Mouse (Mus musculus): Measurements from ENCODE around the gene Pla2g12a. TPM values are rescaled to one million over a fixed set of nuclear protein-coding genes. Genes with fewer than 3 reads are reported as not detected.

The Pla2g12a gene
- polyA plus RNA-seq (2015; fragmentation: Nextera tagmentation; extraction: Ambion mirVana), result 47.5 and 62.4 TPM in 2 replicates

DNA sequence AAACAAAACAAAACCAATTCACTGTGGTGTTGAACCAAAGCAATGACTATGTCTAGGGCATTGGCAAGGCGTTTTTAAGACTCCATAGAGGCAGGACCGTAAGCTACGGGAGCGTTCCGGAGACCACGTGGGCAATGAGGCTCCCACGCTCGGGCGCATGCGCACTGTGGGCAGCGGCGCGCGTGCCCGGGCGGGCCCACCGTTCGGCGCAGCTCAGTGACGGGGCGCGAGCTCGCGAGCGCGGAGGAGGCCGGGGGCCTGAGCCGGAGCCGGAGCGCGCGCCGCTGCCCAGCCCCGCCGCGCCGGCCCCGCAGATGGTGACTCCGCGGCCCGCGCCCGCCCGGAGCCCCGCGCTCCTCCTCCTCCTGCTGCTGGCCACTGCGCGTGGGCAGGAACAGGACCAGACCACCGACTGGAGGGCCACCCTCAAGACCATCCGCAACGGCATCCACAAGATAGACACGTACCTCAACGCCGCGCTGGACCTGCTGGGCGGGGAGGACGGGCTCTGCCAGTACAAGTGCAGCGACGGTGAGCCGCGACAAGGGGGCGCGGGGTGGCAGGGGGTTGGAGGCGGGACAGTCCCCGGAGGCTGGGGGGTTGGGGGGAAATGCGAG, at the start of gene Pla2g12a:
Pla2g12a (plus strand) TSS at position 202 of the 617 bp plus-strand sequence.
- peak within 1 kb of the TSS; percentile 81 for H3K27ac ChIP-seq (ENCODE audit: low read length)
- no peaks in the 10 kb centered on the region for H3K36me3 ChIP-seq (ENCODE audit: control insufficient read depth, insufficient read depth, low read length)
- H3K27me3 ChIP-seq (replicated peaks; ENCODE audit: control insufficient read depth, insufficient read depth, low read length), result no peaks in the 10 kb centered on the region
- H3K4me1 ChIP-seq (ENCODE audit: control insufficient read depth, insufficient read depth, low read length), result peaks cover 4% of the 10 kb centered on the region; the same call in 1 of the 2 replicates
- under 1% methylated on average over 66 of the region's 66 CpGs for WGBS
- no peaks in the 10 kb centered on the region for H3K9me3 ChIP-seq (ENCODE audit: control insufficient read depth, low read length)
- peak within 1 kb of the TSS; percentile 74 for H3K4me3 ChIP-seq (ENCODE audit: low read length)
- H3K4me2 ChIP-seq (ENCODE audit: low read depth, low read length), result peak within 1 kb of the TSS; percentile 87
- peak within 1 kb of the TSS; percentile 84 for H3K9ac ChIP-seq (ENCODE audit: low read depth, low read length)
- ATAC-seq, result peak; percentile 90

DNA sequence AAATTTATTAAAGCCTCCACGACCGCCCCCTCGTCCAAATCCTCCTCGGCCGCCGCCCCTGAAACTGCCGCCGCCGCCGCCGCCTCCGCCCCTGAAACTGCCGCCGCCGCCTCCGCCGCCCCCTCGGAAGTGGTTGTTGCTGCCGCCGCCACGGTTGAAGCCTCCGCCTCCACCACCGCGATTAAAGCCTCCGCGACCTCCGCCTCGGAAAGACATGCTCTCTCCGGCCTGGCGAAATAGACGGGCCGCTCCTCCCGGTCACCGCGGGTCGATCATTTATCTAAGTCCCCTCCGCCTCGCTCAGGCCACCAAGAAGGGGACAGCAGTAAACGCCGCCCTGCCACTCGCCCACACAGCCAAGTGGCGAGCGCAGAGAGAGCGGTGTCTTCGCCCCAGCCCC, 47.8 kb upstream of the Pla2g12a start:
- Histone ChIP-seq H3K4me3 (ENCODE audit: low read length) (peak overlapping the region; percentile 93), H3K27me3 (replicated peaks; ENCODE audit: control insufficient read depth, insufficient read depth, low read length) (no peaks in the 10 kb centered on the region), H3K27ac (ENCODE audit: low read length) (peak overlapping the region; percentile 90), H3K36me3 (ENCODE audit: control insufficient read depth, insufficient read depth, low read length) (0 out of 2 replicates have a peak, but pooled peaks cover 6% of the 10 kb centered on the region), H3K9ac (ENCODE audit: low read depth, low read length) (peak overlapping the region; percentile 90), H3K9me3 (ENCODE audit: control insufficient read depth, low read length) (no peaks in the 10 kb centered on the region), H3K4me2 (ENCODE audit: low read depth, low read length) (peak overlapping the region; percentile 57), H3K4me1 (ENCODE audit: control insufficient read depth, insufficient read depth, low read length) (no peaks in the 10 kb centered on the region; the same call in 1 of the 2 replicates)
- no peak; the same call in 1 of the 2 replicates for ATAC-seq
- under 1% methylated on average over 41 of the region's 45 CpGs for WGBS

DNA sequence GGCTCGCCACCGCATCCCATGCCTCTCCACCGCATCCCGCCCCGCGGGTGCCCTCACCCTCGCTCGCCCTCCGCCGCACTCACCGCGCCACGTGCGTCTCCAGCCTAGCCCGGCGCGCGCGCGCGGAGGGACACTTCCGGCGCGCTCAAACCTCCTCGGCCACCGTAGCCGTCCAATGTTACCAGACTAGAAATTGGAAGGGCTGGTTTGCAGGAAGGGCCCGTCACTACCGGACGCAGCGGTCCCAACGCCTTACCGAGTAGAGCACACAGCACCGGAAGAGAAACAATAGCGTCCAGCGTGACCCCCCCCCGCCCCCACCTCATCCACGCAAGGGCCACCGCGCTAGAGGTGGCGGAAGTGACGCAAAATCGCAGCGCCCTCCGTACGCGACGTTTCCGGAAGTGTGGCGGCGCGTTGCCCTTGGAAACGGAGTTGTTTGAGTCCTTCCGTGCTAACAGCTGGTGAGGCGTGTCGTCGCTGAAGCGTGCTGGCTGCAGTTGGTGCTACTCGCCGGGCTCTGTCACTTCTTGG, 47.3 kb upstream of the Pla2g12a start, which contains the start of gene Gar1:
Gar1 (minus strand) TSS at position 362 of the 534 bp plus-strand sequence.
- H3K36me3 ChIP-seq (ENCODE audit: control insufficient read depth, insufficient read depth, low read length), result 0 out of 2 replicates have a peak, but pooled peaks cover 5% of the 10 kb centered on the region
- H3K9me3 ChIP-seq (ENCODE audit: control insufficient read depth, low read length), result no peaks in the 10 kb centered on the region
- peak within 1 kb of the TSS; percentile 90 for H3K27ac ChIP-seq (ENCODE audit: low read length)
- peak within 1 kb of the TSS; percentile 93 for H3K4me3 ChIP-seq (ENCODE audit: low read length)
- WGBS, result under 1% methylated on average over 60 of the region's 60 CpGs
- H3K4me1 ChIP-seq (ENCODE audit: control insufficient read depth, insufficient read depth, low read length), result no peaks in the 10 kb centered on the region; the same call in 1 of the 2 replicates
- H3K27me3 ChIP-seq (replicated peaks; ENCODE audit: control insufficient read depth, insufficient read depth, low read length), result no peaks in the 10 kb centered on the region
- peak within 1 kb of the TSS; percentile 73 for H3K4me2 ChIP-seq (ENCODE audit: low read depth, low read length)
- peak within 1 kb of the TSS; percentile 90 for H3K9ac ChIP-seq (ENCODE audit: low read depth, low read length)
- peak; percentile 90 for ATAC-seq

DNA sequence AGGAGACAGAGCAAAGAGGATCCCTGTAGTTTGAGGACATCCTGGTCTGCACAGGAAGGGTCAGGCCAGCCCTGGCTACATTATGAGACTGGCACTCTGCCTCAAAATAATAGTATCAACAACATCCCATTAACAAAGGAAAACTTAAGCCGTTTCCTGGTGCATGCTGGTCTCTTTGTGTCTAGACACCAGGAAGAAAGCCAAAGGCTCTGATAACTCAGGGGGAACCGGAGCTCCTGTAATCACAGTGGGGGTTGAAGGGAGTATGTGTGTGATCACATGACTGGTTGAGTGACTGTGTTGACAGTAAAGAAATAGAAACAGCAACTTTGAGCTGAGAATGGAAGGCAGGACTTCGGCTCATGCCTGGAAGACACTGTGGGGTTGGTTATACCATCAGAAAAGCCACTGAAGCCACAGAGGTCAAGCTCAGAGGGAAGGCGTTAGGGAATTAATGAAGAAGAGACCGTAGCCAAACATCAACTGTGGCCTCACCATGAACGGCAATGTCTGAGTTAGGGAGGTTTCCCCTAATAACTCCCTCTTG, 42.9 kb upstream of the Pla2g12a start, which contains the start of gene Cfi:
Cfi (plus strand) TSS at position 497 of the 547 bp plus-strand sequence.
- no peaks in the 10 kb centered on the region for H3K9me3 ChIP-seq (ENCODE audit: control insufficient read depth, low read length)
- peak within 1 kb of the TSS; percentile 40 for H3K4me3 ChIP-seq (ENCODE audit: low read length)

DNA sequence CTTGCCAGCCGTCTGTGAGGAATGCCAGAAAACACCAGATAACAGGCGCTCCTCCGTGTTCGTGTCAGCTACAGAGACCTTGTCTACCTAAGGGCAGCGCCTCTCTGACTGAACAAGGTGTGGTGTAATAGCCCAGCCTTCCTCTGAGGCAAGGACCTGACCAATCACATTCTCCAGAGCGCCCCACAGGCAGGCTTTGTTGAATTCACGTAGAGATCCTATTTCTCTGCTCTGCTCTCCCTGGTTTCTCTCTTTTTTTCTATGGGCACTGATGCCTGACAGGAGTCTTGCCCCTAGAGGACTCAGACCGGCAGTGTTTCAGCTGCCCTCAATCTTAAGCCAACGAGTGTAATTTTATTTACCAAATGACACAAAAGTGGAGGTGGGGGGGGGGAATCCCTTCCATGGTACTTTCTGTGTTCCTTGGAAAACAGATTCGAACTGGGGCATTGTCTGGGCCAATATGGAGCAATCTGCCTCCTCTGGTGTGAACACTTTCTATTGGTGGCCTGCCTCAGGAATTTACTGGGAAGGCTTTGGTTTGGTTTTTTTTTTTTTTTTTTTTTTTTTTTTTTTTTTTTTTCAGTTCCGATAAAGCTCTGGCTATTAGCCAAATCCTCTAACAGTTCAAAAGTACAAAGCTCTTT, 42.2 kb upstream of the Pla2g12a start:
- peak; percentile 87 for ATAC-seq
- H3K9ac ChIP-seq (ENCODE audit: low read depth, low read length), result peak overlapping the region; percentile 17
- 14% methylated on average over 11 of the region's 11 CpGs for WGBS

More for the DNA sequence above, 42.9 kb upstream of the Pla2g12a start, which contains the start of gene Cfi:
- Histone ChIP-seq H3K4me1 (ENCODE audit: control insufficient read depth, insufficient read depth, low read length) (no peaks in the 10 kb centered on the region), H3K4me2 (ENCODE audit: low read depth, low read length) (peak within 1 kb of the TSS; percentile 48), H3K27me3 (replicated peaks; ENCODE audit: control insufficient read depth, insufficient read depth, low read length) (no peaks in the 10 kb centered on the region), H3K36me3 (ENCODE audit: control insufficient read depth, insufficient read depth, low read length) (no peaks in the 10 kb centered on the region), H3K9ac (ENCODE audit: low read depth, low read length) (peak within 1 kb of the TSS; percentile 21), H3K27ac (ENCODE audit: low read length) (peak within 1 kb of the TSS; percentile 89)
- ATAC-seq, result peak; percentile 23
- WGBS, result 55% methylated on average over 6 of the region's 6 CpGs

DNA sequence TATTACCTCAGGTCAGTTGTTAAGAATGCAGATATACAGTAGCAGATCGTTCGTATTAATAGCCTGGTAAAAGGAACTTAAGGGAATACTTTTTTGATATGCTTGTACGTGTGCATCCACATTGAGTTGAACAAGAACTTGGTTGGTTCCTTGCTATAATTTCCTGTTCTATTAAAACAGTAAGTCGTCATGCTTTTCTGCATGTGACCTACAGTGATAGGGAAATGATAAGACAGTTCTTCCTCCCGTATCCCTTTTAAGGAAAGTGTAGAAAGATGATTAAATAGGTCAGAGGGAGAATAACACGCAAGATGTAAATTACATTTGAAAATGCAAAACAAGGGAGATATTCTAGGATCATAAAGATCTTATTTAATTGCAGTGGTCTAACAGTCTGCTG, 41.4 kb upstream of the Pla2g12a start:
- 70% methylated on average over 6 of the region's 6 CpGs for WGBS
- no peaks in the 10 kb centered on the region for H3K4me1 ChIP-seq (ENCODE audit: control insufficient read depth, insufficient read depth, low read length)
- no peak overlapping the region for H3K9ac ChIP-seq (ENCODE audit: low read depth, low read length)
- no peak overlapping the region for H3K27ac ChIP-seq (ENCODE audit: low read length)
- H3K36me3 ChIP-seq (ENCODE audit: control insufficient read depth, insufficient read depth, low read length), result no peaks in the 10 kb centered on the region
- peak overlapping the region; percentile 40 for H3K4me3 ChIP-seq (ENCODE audit: low read length)
- no peaks in the 10 kb centered on the region for H3K9me3 ChIP-seq (ENCODE audit: control insufficient read depth, low read length)
- ATAC-seq, result peak; percentile 21; the same call in 1 of the 2 replicates
- H3K4me2 ChIP-seq (ENCODE audit: low read depth, low read length), result peak overlapping the region; percentile 38; the same call in 1 of the 2 replicates
- H3K27me3 ChIP-seq (replicated peaks; ENCODE audit: control insufficient read depth, insufficient read depth, low read length), result no peaks in the 10 kb centered on the region

More for the DNA sequence above, 42.2 kb upstream of the Pla2g12a start:
- H3K4me1 ChIP-seq (ENCODE audit: control insufficient read depth, insufficient read depth, low read length), result no peaks in the 10 kb centered on the region
- no peaks in the 10 kb centered on the region for H3K9me3 ChIP-seq (ENCODE audit: control insufficient read depth, low read length)
- no peaks in the 10 kb centered on the region for H3K27me3 ChIP-seq (replicated peaks; ENCODE audit: control insufficient read depth, insufficient read depth, low read length)
- H3K4me2 ChIP-seq (ENCODE audit: low read depth, low read length), result peak overlapping the region; percentile 48
- peak overlapping the region; percentile 40 for H3K4me3 ChIP-seq (ENCODE audit: low read length)
- peak overlapping the region; percentile 89 for H3K27ac ChIP-seq (ENCODE audit: low read length)
- no peaks in the 10 kb centered on the region for H3K36me3 ChIP-seq (ENCODE audit: control insufficient read depth, insufficient read depth, low read length)

DNA sequence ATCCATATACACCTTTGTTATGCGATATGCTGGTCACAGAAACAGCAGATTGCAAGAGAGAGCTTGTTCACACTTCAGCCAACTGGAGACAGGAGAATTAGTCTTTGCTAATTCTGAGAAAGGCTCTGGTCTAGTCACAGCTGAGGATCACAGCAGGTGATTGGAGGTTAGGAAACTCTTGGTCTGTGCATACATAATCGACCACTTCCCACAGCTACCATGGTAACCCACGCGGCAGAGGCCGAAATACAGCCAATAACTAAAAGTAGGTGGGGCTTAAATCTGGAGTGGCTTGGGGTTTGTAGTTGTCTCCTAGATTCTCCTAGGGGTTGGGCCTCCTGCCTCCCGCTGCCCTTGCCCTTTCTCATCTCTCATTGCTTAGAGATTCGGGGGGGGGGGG, 40.4 kb upstream of the Pla2g12a start:
- Histone ChIP-seq H3K36me3 (ENCODE audit: control insufficient read depth, insufficient read depth, low read length) (no peaks in the 10 kb centered on the region), H3K4me3 (ENCODE audit: low read length) (no peak overlapping the region), H3K4me2 (ENCODE audit: low read depth, low read length) (0 out of 2 replicates have a peak overlapping the region, but pooled peaks have one; percentile 1), H3K9ac (ENCODE audit: low read depth, low read length) (no peak overlapping the region), H3K27ac (ENCODE audit: low read length) (no peak overlapping the region), H3K4me1 (ENCODE audit: control insufficient read depth, insufficient read depth, low read length) (no peaks in the 10 kb centered on the region), H3K27me3 (replicated peaks; ENCODE audit: control insufficient read depth, insufficient read depth, low read length) (no peaks in the 10 kb centered on the region), H3K9me3 (ENCODE audit: control insufficient read depth, low read length) (no peaks in the 10 kb centered on the region)
- 51% methylated on average over 7 of the region's 7 CpGs for WGBS
- ATAC-seq, result no peak; the same call in 1 of the 2 replicates

DNA sequence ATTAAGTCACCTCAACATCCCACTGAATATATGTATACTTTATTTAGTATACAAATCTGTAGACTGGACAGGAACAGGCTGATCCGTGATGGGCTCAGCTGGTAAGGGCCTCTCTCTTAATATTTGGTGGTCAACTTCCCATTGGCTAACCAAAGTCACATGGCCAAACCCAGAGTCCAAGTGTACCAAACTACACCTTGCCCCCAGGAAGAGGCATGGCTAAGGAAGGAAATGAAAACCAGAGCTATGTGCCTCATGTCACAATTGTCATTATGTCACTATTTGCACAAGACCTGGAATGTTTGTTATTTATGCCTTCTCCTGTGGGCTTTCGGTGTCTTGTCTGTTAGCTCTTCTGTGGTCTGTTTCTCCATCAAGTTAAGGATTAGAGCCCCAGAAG, 32.5 kb upstream of the Pla2g12a start:
- 77% methylated on average over 2 of the region's 2 CpGs for WGBS
- H3K27me3 ChIP-seq (replicated peaks; ENCODE audit: control insufficient read depth, insufficient read depth, low read length), result no peaks in the 10 kb centered on the region
- no peaks in the 10 kb centered on the region for H3K9me3 ChIP-seq (ENCODE audit: control insufficient read depth, low read length)
- no peak overlapping the region for H3K4me3 ChIP-seq (ENCODE audit: low read length)
- no peak overlapping the region for H3K4me2 ChIP-seq (ENCODE audit: low read depth, low read length)
- no peak overlapping the region for H3K9ac ChIP-seq (ENCODE audit: low read depth, low read length)
- ATAC-seq, result no peak
- H3K4me1 ChIP-seq (ENCODE audit: control insufficient read depth, insufficient read depth, low read length), result no peaks in the 10 kb centered on the region
- H3K36me3 ChIP-seq (ENCODE audit: control insufficient read depth, insufficient read depth, low read length), result no peaks in the 10 kb centered on the region
- H3K27ac ChIP-seq (ENCODE audit: low read length), result no peak overlapping the region

DNA sequence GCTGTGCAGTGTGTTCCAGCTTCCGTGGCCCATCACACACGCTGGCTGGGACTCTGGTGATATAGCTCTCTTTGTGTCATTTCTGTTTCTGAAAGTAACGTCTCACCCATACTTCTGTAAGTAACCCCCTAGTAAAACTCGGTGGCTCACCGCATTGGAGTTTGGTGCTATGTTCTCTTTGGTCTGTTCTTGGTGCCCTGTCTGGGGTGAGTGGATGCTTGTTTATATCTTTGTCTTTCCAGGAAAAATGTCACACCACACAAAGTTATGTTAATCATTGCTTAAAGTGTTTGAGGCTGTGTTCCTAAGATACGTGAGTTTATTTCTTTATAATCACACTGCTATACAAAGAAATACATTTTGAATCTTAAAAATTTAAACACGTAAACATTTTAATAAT, 31.6 kb upstream of the Pla2g12a start:
- Histone ChIP-seq H3K27me3 (replicated peaks; ENCODE audit: control insufficient read depth, insufficient read depth, low read length) (no peaks in the 10 kb centered on the region), H3K4me3 (ENCODE audit: low read length) (no peak overlapping the region), H3K4me2 (ENCODE audit: low read depth, low read length) (no peak overlapping the region), H3K9me3 (ENCODE audit: control insufficient read depth, low read length) (no peaks in the 10 kb centered on the region), H3K9ac (ENCODE audit: low read depth, low read length) (no peak overlapping the region), H3K27ac (ENCODE audit: low read length) (no peak overlapping the region), H3K4me1 (ENCODE audit: control insufficient read depth, insufficient read depth, low read length) (no peaks in the 10 kb centered on the region), H3K36me3 (ENCODE audit: control insufficient read depth, insufficient read depth, low read length) (no peaks in the 10 kb centered on the region)
- WGBS, result 82% methylated on average over 7 of the region's 7 CpGs
- ATAC-seq, result no peak
